Mouse (Mus musculus): ENCODE measurements around the gene Ncapd3. TPM values are rescaled to one million over a fixed set of nuclear protein-coding genes. Genes with fewer than 3 reads are reported as not detected.

Ncapd3 gene
- total RNA-seq (2023), result 10 to 100 TPM; 42.8 to 47.3 TPM

DNA sequence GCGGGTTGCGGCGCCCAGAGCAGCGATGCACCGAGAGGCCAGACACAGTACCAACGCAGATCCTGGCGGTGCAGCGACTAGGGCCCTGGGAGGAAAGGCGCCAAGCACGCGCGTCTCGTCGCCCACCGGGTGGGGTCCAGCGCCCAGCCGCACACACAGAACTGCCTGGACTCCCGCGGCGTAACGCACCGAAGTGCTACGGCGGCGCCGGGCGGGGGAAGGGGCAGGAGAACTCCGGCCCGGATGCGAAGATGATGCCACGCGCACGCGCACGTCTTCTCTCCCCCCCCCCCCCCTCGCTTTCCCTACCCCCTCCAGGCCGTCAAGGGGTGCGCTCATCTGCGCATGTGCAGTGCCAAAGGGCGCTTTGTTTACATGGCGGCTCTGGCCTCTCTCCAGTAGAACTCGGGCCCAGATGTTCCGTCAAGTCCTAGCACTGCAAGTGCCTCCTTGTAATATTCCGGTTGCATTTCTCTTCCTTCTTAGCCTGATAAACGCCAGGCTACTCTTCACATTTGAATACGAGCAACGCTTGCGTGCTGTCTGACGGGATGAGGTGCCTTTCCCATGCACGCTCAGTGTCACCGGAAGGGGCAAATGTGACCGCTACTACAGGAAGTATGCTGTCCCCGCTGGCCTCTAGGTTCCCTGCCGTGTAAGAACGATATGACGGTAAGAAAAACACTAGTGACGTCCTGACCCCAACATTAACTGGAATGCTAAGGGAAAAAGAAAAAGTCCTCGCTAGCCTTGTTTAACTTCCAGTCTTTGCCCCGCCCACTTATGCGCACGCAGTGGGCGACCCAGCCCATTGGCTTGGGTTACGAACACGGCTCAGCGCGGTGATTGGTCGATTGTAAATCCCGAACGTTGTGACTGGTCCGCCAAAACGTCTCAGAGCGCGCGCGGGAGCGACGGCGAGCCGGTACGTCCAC lies at the start of gene Ncapd3, which contains the start of gene Vps26b:
Gene Ncapd3, plus strand, starts transcription at position 348 of the 935 bp plus-strand sequence.
Gene Vps26b, minus strand, starts transcription at position 238 of the 935 bp plus-strand sequence.

DNA sequence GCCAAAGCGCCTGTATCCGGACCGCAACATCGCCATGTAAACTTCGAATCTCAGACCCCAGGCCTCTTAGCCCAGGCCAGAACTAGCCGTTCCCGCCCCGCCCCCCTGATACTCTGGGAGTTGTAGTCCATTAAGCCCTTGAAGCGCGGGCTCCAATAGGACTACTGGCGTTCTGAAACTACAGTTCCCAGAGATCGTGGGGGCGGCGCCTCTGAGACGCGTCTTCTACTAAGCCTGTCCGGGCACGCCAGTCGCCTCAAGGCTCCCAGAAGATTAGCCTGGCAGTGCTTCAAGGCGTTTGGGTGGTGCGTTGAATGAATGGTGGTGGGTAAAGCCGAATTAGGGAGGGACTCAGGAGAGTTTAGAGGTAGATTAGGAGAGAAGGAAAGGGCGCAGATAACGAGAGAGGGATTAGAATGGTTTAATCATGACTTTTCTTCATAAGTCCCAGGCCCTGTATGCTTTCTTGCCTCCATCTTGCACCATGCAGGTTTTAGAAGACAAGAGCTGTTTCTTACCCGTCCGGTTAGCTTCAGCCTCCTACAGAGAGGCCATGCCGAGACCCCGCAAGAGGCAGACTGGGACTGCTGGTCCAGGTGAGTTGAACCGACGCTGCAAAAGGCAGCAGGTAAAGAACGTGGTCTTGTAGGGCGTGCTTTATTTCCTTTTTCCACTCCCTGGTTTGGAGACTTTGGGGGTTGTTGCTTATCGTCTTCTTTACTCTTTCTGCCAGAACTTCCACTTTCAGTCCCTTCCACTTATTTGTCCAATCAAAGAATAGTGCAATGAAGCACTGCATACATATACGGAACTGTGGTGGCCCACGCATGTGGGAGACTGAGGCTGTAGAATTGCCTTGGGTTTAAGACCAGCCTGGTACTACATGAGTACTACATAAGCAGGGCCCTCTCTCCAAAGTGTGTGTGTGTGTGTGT lies 30.2 kb upstream of the Ncapd3 start, which contains the start of the genes Acad8 and Thyn1:
Gene Acad8, minus strand, starts transcription at position 106 of the 935 bp plus-strand sequence.
Gene Thyn1, plus strand, starts transcription at position 250 of the 935 bp plus-strand sequence.

Other genes starting within 250 kb of the Ncapd3 start
- gene Glb1l2, start 223.7 kb upstream of the Ncapd3 start, total RNA-seq (2023), result not detected
- gene Glb1l3, start 169.3 kb upstream of the Ncapd3 start, total RNA-seq (2023), result not detected
- gene Gm1110, start 107.1 kb upstream of the Ncapd3 start, total RNA-seq (2023), result not detected
- 10 to 100 TPM; 30.2 to 30.9 TPM for gene Acad8, start 30.6 kb upstream of the Ncapd3 start, total RNA-seq (2023)
- 10 to 100 TPM; 12.2 to 13.1 TPM for gene Thyn1, start 30.5 kb upstream of the Ncapd3 start, total RNA-seq (2023)
- gene Vps26b, start 110 bp upstream of the Ncapd3 start, total RNA-seq (2023), result 10 to 100 TPM; 53.5 to 57.1 TPM
- under 1 TPM in 1 of 2 experiments, not detected in 1; 0.26 TPM for gene Jam3, start 125.2 kb downstream of the Ncapd3 start, total RNA-seq (2023)